Mouse (Mus musculus) embryo, embryonic 9.5 days (tissue): ENCODE measurements around the gene Gm11116.
"Not testable (repeated sequence)": the region's sequence is repeated elsewhere in the genome, so short reads cannot be mapped to it uniquely, and the experiment has no call there.

Source experiments
- DNase-seq: peaks from one replicate; pipeline ENCODE4 v3.0.0-alpha.2; 2017; ENCODE audit errors: extremely low spot score

Gm11116 gene

DNA sequence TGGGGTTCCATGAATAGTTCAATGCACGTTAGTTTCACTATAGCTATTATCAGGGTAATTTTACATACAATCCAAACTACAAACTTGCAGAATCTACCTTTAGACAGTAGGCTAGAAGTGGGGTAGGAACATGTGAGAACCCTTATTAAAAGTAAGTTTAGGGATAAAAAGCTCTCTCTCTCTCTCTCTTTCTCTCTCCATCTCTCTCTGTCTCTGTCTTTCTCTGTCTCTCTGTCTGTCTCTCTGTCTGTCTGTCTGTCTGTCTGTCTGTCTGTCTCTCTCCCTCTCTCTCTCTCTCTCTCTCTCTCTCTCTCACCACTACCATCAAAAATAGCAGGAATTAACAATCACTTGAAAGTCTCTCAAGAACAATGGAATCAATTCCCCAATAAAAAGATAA is at the start of gene Gm11116:
TSS of gene Gm11116 (minus strand) at position 101 of the 400 bp plus-strand sequence.
- no peak for DNase-seq

DNA sequence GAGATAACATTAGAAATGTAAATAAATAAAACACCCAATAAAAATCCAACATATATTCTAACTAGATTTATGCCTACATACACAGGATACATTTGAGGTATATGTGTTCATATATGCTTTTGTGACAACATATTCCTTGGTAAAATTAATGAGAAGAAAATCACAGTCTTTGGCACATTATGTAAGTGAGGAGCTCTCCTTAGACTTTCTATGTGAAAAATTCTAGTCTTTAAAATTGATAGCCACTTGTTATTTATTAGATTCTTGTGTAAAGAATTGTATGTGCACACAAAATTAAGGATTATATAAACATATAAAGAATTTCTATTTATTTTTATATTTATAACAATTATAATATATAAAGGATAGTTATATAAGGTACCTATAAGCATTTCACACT is 42.7 kb upstream of the Gm11116 start, which contains the start of gene Gm11115:
TSS of gene Gm11115 (minus strand) at position 101 of the 400 bp plus-strand sequence.
- no peak for DNase-seq

DNA sequence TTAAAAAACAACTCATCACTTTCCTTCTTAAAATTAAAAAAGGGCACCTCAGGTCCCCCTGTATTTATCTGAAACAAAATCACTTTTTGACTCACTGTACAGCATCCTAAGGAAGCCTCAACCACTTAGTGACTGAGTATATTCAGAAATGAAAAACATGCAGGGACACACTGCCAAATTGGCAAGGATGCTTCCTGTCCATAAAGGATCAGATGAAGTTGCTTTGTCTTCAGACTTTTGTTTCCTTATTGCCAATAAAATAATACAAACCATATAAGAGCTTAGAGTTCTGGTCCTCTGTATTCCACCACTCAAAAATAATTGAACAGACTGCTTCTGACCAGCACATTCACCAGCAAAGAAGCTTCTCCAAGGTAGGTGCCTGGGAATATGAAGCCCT is 25.1 kb downstream of the Gm11116 start, which contains the start of gene Smr2:
TSS of gene Smr2 (plus strand) at position 301 of the 400 bp plus-strand sequence.
- DNase-seq = not testable (repeated sequence)
